Mouse (Mus musculus) spleen, adult 2 months (tissue): ENCODE data around the gene Tubb5.

ENCODE experiments used
- CTCF ChIP-seq: fragments of 200-500 bp; IDR thresholded peaks from 2 replicates; pipeline ENCODE4 v1.5.1; 2011; ENCODE audit warnings: mild to moderate bottlenecking, inconsistent platforms; ENCODE audit not compliant: insufficient read depth, insufficient read length, insufficient replicate concordance; ENCODE audit errors: extremely low read depth
- POLR2A ChIP-seq: fragments of 200-500 bp; IDR thresholded peaks from 2 replicates; pipeline ENCODE4 v1.6.1; 2011; ENCODE audit warnings: low read depth, low read length, inconsistent platforms

DNA sequence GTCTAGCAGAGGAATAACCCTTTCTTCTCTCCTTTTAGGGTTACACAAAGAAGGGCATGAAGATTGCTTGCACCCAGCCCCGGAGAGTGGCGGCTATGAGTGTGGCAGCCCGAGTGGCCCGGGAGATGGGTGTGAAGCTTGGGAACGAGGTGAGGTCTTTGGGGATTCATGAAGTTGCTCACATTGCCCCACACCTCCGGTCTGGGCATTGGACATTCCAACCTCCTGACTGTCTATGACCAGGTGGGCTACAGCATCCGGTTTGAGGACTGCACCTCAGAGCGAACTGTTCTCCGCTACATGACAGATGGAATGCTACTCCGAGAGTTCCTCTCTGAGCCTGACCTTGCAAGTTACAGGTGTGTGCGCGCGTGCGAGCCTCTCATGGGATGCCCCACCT is 45.7 kb upstream of the Tubb5 start:
- TF ChIP-seq POLR2A (no peak), CTCF (no peak)
